Mouse (Mus musculus) MEL (cell line): ENCODE measurements around the gene Rell1.

ENCODE experiments used
- BHLHE40 ChIP-seq: IDR thresholded peaks from 2 replicates; pipeline ENCODE4 v1.6.1; 2012; ENCODE audit warnings: low read depth, mild to moderate bottlenecking, inconsistent platforms, low read length, improper control_type of control experiment, borderline replicate concordance
- CTCF ChIP-seq, 3 experiments: IDR thresholded peaks in 2 of 3; conservative IDR thresholded peaks in 1 of 3; 2 replicates each; pipeline ENCODE4 v1.5.1; 2011 to 2012; ENCODE audit warnings: low read length in 3 of 3, low read depth in 2 of 3, mild to moderate bottlenecking in 2 of 3, improper control_type of control experiment in 1 of 3, inconsistent platforms in 1 of 3, mixed read lengths in 1 of 3, moderate library complexity in 1 of 3; ENCODE audit not compliant: control insufficient read depth in 1 of 3, insufficient read depth in 1 of 3, poor library complexity in 1 of 3, severe bottlenecking in 1 of 3
- E2F4 ChIP-seq: IDR thresholded peaks from 2 replicates; pipeline ENCODE4 v1.6.1; 2011; ENCODE audit warnings: low read depth, low read length, improper control_type of control experiment, borderline replicate concordance
- ETS1 ChIP-seq: IDR thresholded peaks from 2 replicates; pipeline ENCODE4 v1.6.1; 2012; ENCODE audit warnings: low read depth, mild to moderate bottlenecking, inconsistent platforms, low read length, improper control_type of control experiment, moderate library complexity
- GABPA ChIP-seq: IDR thresholded peaks from 2 replicates; pipeline ENCODE4 v1.6.1; 2012; ENCODE audit warnings: low read depth, mild to moderate bottlenecking, inconsistent platforms, low read length, improper control_type of control experiment, moderate library complexity
- GATA1 ChIP-seq: IDR thresholded peaks from 2 replicates; pipeline ENCODE4 v1.6.1; 2011; ENCODE audit warnings: low read depth, low read length, improper control_type of control experiment
- HCFC1 ChIP-seq: IDR thresholded peaks from 2 replicates; pipeline ENCODE4 v1.6.1; 2012; ENCODE audit warnings: low read depth, mild to moderate bottlenecking, inconsistent platforms, low read length, improper control_type of control experiment, moderate library complexity
- MEF2A ChIP-seq: IDR thresholded peaks from 2 replicates; pipeline ENCODE4 v1.6.1; 2014; ENCODE audit warnings: low read depth, mild to moderate bottlenecking, inconsistent platforms, low read length, improper control_type of control experiment; ENCODE audit not compliant: poor library complexity, insufficient replicate concordance, severe bottlenecking; ENCODE audit errors: extremely low read depth
- MYB ChIP-seq: IDR thresholded peaks from 2 replicates; pipeline ENCODE4 v1.6.1; 2011; ENCODE audit warnings: mild to moderate bottlenecking, low read depth, low read length, improper control_type of control experiment
- POLR2AphosphoS2 ChIP-seq: IDR thresholded peaks from 2 replicates; pipeline ENCODE4 v1.6.1; 2011; ENCODE audit warnings: low read length, improper control_type of control experiment
- POLR2AphosphoS5 ChIP-seq: IDR thresholded peaks from 2 replicates; pipeline ENCODE4 v1.6.1; 2012; ENCODE audit warnings: low read depth, borderline replicate concordance, mild to moderate bottlenecking, inconsistent platforms, low read length, moderate library complexity, mixed read lengths
- RCOR1 ChIP-seq: IDR thresholded peaks from 2 replicates; pipeline ENCODE4 v1.6.1; 2012; ENCODE audit warnings: low read depth, mild to moderate bottlenecking, inconsistent platforms, low read length, improper control_type of control experiment
- TBP ChIP-seq: IDR thresholded peaks from 2 replicates; pipeline ENCODE4 v1.8.0; 2011; ENCODE audit warnings: low read depth, low read length, improper control_type of control experiment
- ZMIZ1 ChIP-seq: IDR thresholded peaks from 2 replicates; pipeline ENCODE4 v1.6.1; 2012; ENCODE audit warnings: low read depth, mild to moderate bottlenecking, inconsistent platforms, low read length, improper control_type of control experiment, moderate library complexity

DNA sequence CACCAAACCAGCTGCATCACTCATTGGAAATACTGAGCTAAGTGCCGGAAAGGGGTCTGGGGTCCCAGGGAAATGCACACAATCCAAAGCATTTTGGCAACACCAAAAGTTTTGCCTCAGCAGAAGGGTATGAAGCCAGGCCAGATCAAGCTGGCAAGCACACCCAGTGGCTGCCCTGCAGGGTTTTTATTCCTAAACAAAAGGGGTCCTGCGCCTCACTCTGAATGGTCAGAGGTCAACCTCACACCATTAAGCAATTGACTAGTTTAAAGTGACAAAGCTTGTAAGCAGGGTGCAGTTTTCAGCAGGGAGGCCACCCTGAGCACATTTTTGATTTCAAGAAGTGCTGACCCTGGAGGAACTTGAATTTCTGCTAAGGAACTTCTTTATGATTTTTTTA, 2.3 kb upstream of the Rell1 start:
- TF ChIP-seq HCFC1 = no peak
- no peak for TF ChIP-seq GATA1
- TF ChIP-seq POLR2AphosphoS5 = no peak
- TF ChIP-seq CTCF (IDR thresholded peaks at IDR 0.05 in 2 of 3, conservative IDR thresholded peaks at IDR 0.05 in 1 of 3; ENCODE audit: control insufficient read depth in 1 of 3, insufficient read depth in 1 of 3, low read depth in 2 of 3, low read length in 3 of 3, poor library complexity in 1 of 3, severe bottlenecking in 1 of 3) = no peak
- no peak for TF ChIP-seq MEF2A
- TF ChIP-seq GABPA = no peak
- TF ChIP-seq RCOR1 = no peak
- TF ChIP-seq TBP = no peak
- no peak for TF ChIP-seq BHLHE40
- no peak for TF ChIP-seq POLR2AphosphoS2
- TF ChIP-seq ZMIZ1 = no peak
- TF ChIP-seq E2F4 = no peak
- no peak for TF ChIP-seq ETS1
- TF ChIP-seq MYB = no peak
